Comparison of ENCODE assay signal across 28 mouse cellular contexts in genomic region chr6:34049433-34049832, GRCm38 (mm10). TPM values are rescaled to one million over a fixed set of nuclear protein-coding genes. Genes with fewer than 3 reads are reported as not detected.
DNase-seq lines count a peak whose midpoint lies in the region; ATAC-seq and TF ChIP-seq lines count a peak whose summit lies in the region.
"Had no signal": no experiment of that assay in that cellular context is flagged by ENCODE, and none has a peak within 500 bp of the region (broad histone marks: within the 10 kb centered on the region; RNA-seq: fewer than 3 reads in every experiment).

No protein-coding gene starts in this region.

- H3K4me3 ChIP-seq in forebrain, embryonic 13.5 days: no peak overlapping the region
- H3K4me3 ChIP-seq in forebrain, embryonic 15.5 days: no peak overlapping the region
- H3K4me3 ChIP-seq in midbrain, embryonic 11.5 days (ENCODE audit: low read depth, low read length): no peak overlapping the region
- no peak overlapping the region for H3K4me3 ChIP-seq in midbrain, embryonic 13.5 days (replicated peaks)
- H3K4me3 ChIP-seq in thymus, adult 2 months (ENCODE audit: control insufficient read depth, insufficient read depth, low read length): no peak overlapping the region
- H3K4me3 ChIP-seq in intestine, postnatal 0 days (ENCODE audit: low read depth, low read length): no peak overlapping the region
- H3K4me3 ChIP-seq: embryonic facial prominence, embryonic 13.5 days; gastrocnemius, adult 2 months; heart, embryonic 13.5 days had no signal

- H3K9ac ChIP-seq in forebrain, embryonic 13.5 days: no peak overlapping the region
- H3K9ac ChIP-seq in forebrain, embryonic 15.5 days (replicated peaks): no peak overlapping the region
- no peak overlapping the region for H3K9ac ChIP-seq in midbrain, embryonic 11.5 days (ENCODE audit: low read length)
- H3K9ac ChIP-seq in midbrain, embryonic 13.5 days (replicated peaks): no peak overlapping the region
- no peak overlapping the region for H3K9ac ChIP-seq in intestine, postnatal 0 days (ENCODE audit: low read depth, low read length)
- H3K9ac ChIP-seq: embryonic facial prominence, embryonic 13.5 days; hindbrain, embryonic 14.5 days had no signal

- no peaks in the 10 kb centered on the region for H3K9me3 ChIP-seq in forebrain, embryonic 13.5 days (replicated peaks)
- no peaks in the 10 kb centered on the region for H3K9me3 ChIP-seq in forebrain, embryonic 15.5 days
- no peaks in the 10 kb centered on the region for H3K9me3 ChIP-seq in midbrain, embryonic 11.5 days (ENCODE audit: control insufficient read depth, low read length)
- H3K9me3 ChIP-seq in midbrain, embryonic 13.5 days: no peaks in the 10 kb centered on the region
- H3K9me3 ChIP-seq in intestine, postnatal 0 days (ENCODE audit: control insufficient read depth): no peaks in the 10 kb centered on the region
- H3K9me3 ChIP-seq: embryonic facial prominence, embryonic 13.5 days; heart, embryonic 13.5 days had no signal

- TF ChIP-seq CTCF in brain, embryonic 14.5 days (IDR thresholded peaks at IDR 0.05; ENCODE audit: borderline replicate concordance, extremely low read depth, insufficient read depth, insufficient read length): no peak
- no peak for TF ChIP-seq CTCF in thymus, adult 2 months (IDR thresholded peaks at IDR 0.05; ENCODE audit: borderline replicate concordance, control insufficient read depth, extremely low read depth, insufficient read depth, low read length, poor library complexity)
- no peak for TF ChIP-seq CTCF in intestine, postnatal 0 days (IDR thresholded peaks at IDR 0.05; ENCODE audit: low read depth)

- no peaks in the 10 kb centered on the region for H3K36me3 ChIP-seq in forebrain, embryonic 13.5 days (ENCODE audit: poor library complexity, severe bottlenecking)
- H3K36me3 ChIP-seq in forebrain, embryonic 15.5 days: no peaks in the 10 kb centered on the region
- no peaks in the 10 kb centered on the region for H3K36me3 ChIP-seq in midbrain, embryonic 11.5 days (ENCODE audit: control insufficient read depth, insufficient read depth, low read length)
- H3K36me3 ChIP-seq in midbrain, embryonic 13.5 days: no peaks in the 10 kb centered on the region
- no peaks in the 10 kb centered on the region for H3K36me3 ChIP-seq in thymus, adult 2 months (ENCODE audit: control insufficient read depth, insufficient read depth, low read length)
- H3K36me3 ChIP-seq in intestine, postnatal 0 days (ENCODE audit: control insufficient read depth, insufficient read depth): no peaks in the 10 kb centered on the region
- H3K36me3 ChIP-seq: embryonic facial prominence, embryonic 13.5 days; heart, embryonic 13.5 days had no signal

- H3K4me2 ChIP-seq in forebrain, embryonic 13.5 days: no peak overlapping the region
- no peak overlapping the region for H3K4me2 ChIP-seq in forebrain, embryonic 15.5 days (replicated peaks)
- H3K4me2 ChIP-seq in midbrain, embryonic 11.5 days: no peak overlapping the region
- no peak overlapping the region for H3K4me2 ChIP-seq in midbrain, embryonic 13.5 days (replicated peaks)
- no peak overlapping the region for H3K4me2 ChIP-seq in intestine, postnatal 0 days (replicated peaks; ENCODE audit: low read depth)
- H3K4me2 ChIP-seq: embryonic facial prominence, embryonic 13.5 days; hindbrain, embryonic 14.5 days had no signal

- no peak for TF ChIP-seq POLR2A in brain, embryonic 14.5 days (IDR thresholded peaks at IDR 0.05; ENCODE audit: borderline replicate concordance, extremely low read depth, insufficient read depth, insufficient read length, poor library complexity, severe bottlenecking)
- TF ChIP-seq POLR2A in thymus, adult 2 months (IDR thresholded peaks at IDR 0.05; ENCODE audit: control insufficient read depth, extremely low read depth, insufficient read depth, low read length, poor library complexity): no peak

- no peak overlapping the region for H3K27ac ChIP-seq in forebrain, embryonic 13.5 days
- H3K27ac ChIP-seq in forebrain, embryonic 15.5 days (replicated peaks): no peak overlapping the region
- no peak overlapping the region for H3K27ac ChIP-seq in midbrain, embryonic 11.5 days (ENCODE audit: low read depth, low read length)
- no peak overlapping the region for H3K27ac ChIP-seq in midbrain, embryonic 13.5 days
- no peak overlapping the region for H3K27ac ChIP-seq in thymus, adult 2 months (ENCODE audit: control insufficient read depth, insufficient read depth, low read length)
- no peak overlapping the region for H3K27ac ChIP-seq in intestine, postnatal 0 days (ENCODE audit: low read depth, low read length)
- H3K27ac ChIP-seq: embryonic facial prominence, embryonic 13.5 days; gastrocnemius, adult 2 months; hindbrain, embryonic 14.5 days; hindbrain, postnatal 0 days had no signal

- DNase-seq in midbrain, embryonic 11.5 days (ENCODE audit: low spot score, missing footprints): peak; percentile 47
- DNase-seq in brain, embryonic 14.5 days (ENCODE audit: low read depth): peak; percentile 64
- DNase-seq in retina, postnatal 1 day: peak; percentile 50
- no peak for DNase-seq in thymus, adult 2 months
- DNase-seq: adrenal gland, adult 8-10 months; adrenal gland, postnatal 25 days; cerebellum, adult 11 months; cerebellum, adult 2 months; cerebellum, adult 9-11 months; cerebellum, postnatal 25 days; gastrocnemius, adult 2 months; gastrocnemius, postnatal 14 days; heart, adult 11 months; heart, postnatal 14 days; heart, postnatal 4 days had no signal

- peaks cover 12% of the 10 kb centered on the region for H3K4me1 ChIP-seq in forebrain, embryonic 13.5 days
- peaks cover 10% of the 10 kb centered on the region for H3K4me1 ChIP-seq in forebrain, embryonic 15.5 days
- H3K4me1 ChIP-seq in midbrain, embryonic 11.5 days (ENCODE audit: control insufficient read depth, insufficient read depth, low read length): peaks cover 2% of the 10 kb centered on the region; the same call in 1 of the 2 replicates
- peaks cover 12% of the 10 kb centered on the region; the same call in 1 of the 2 replicates for H3K4me1 ChIP-seq in midbrain, embryonic 13.5 days (replicated peaks)
- peaks cover 22% of the 10 kb centered on the region for H3K4me1 ChIP-seq in thymus, adult 2 months (replicated peaks; ENCODE audit: control insufficient read depth, insufficient read depth, low read length)
- no peaks in the 10 kb centered on the region for H3K4me1 ChIP-seq in intestine, postnatal 0 days (replicated peaks; ENCODE audit: control insufficient read depth, insufficient read depth, low read length)

- H3K27me3 ChIP-seq in forebrain, embryonic 13.5 days: no peaks in the 10 kb centered on the region; the same call in 1 of the 2 replicates
- no peaks in the 10 kb centered on the region for H3K27me3 ChIP-seq in forebrain, embryonic 15.5 days
- no peaks in the 10 kb centered on the region for H3K27me3 ChIP-seq in midbrain, embryonic 11.5 days (ENCODE audit: control insufficient read depth, insufficient read depth, low read length)
- no peaks in the 10 kb centered on the region for H3K27me3 ChIP-seq in midbrain, embryonic 13.5 days
- H3K27me3 ChIP-seq in thymus, adult 2 months (ENCODE audit: control insufficient read depth, insufficient read depth, low read length): no peaks in the 10 kb centered on the region
- no peaks in the 10 kb centered on the region for H3K27me3 ChIP-seq in intestine, postnatal 0 days (replicated peaks; ENCODE audit: control insufficient read depth, insufficient read depth, low read length)
- H3K27me3 ChIP-seq: embryonic facial prominence, embryonic 13.5 days; heart, embryonic 13.5 days had no signal

- peak; percentile 27; the same call in 1 of the 2 replicates for ATAC-seq in forebrain, embryonic 13.5 days
- ATAC-seq in forebrain, embryonic 15.5 days (replicated peaks): no peak
- ATAC-seq in midbrain, embryonic 11.5 days (ENCODE audit: low FRiP score): no peak
- no peak for ATAC-seq in midbrain, embryonic 13.5 days
- no peak for ATAC-seq in intestine, postnatal 0 days
- ATAC-seq: activated CD4-positive, CD25-positive, alpha-beta regulatory T cell, adult 4 months; CD4-positive, CD25-positive, alpha-beta regulatory T cell, adult 4 months; forebrain, embryonic 16.5 days; hindbrain, postnatal 0 days; inflammation-experienced regulatory T-cells, adult 6 months; intestine, embryonic 16.5 days had no signal

- 47% methylated on average over 2 of the region's 2 CpGs for WGBS in forebrain, embryonic 13.5 days
- 42% methylated on average over 2 of the region's 2 CpGs for WGBS in forebrain, embryonic 15.5 days
- 63% methylated on average over 2 of the region's 2 CpGs for WGBS in midbrain, embryonic 11.5 days
- WGBS in midbrain, embryonic 13.5 days: 42% methylated on average over 2 of the region's 2 CpGs
- 93% methylated on average over 2 of the region's 2 CpGs for WGBS in thymus, adult 2 months
- WGBS in intestine, postnatal 0 days: 77% methylated on average over 2 of the region's 2 CpGs

RNA-seq across cellular contexts. Expression of gene Lrguk, which starts 20.2 kb away (rescaled TPM):
- 0.56 and 0.94 TPM in 2 replicates for polyA plus RNA-seq in forebrain, embryonic 13.5 days (2015; fragmentation: Nextera tagmentation; extraction: Ambion mirVana)
- polyA plus RNA-seq in forebrain, embryonic 15.5 days (2015; fragmentation: Nextera tagmentation; extraction: Ambion mirVana): 0.98 and 1.2 TPM in 2 replicates
- polyA plus RNA-seq in midbrain, embryonic 11.5 days (2014; fragmentation: Nextera tagmentation; extraction: Ambion mirVana): 0.78 and 1.7 TPM in 2 replicates
- polyA plus RNA-seq in midbrain, embryonic 13.5 days (2015; fragmentation: Nextera tagmentation; extraction: Ambion mirVana): 0.35 and 0.52 TPM in 2 replicates
- polyA plus RNA-seq in brain, embryonic 14.5 days (2012; rRNA removed): 0.61 and 0.88 TPM in 2 replicates
- polyA plus RNA-seq in thymus, adult 2 months (2012; rRNA removed): 0.23 and 0.31 TPM in 2 replicates
- polyA plus RNA-seq in intestine, postnatal 0 days (2015; fragmentation: Nextera tagmentation; extraction: Ambion mirVana): 0.16 and 0.47 TPM in 2 replicates
- polyA plus RNA-seq: activated CD4-positive, CD25-positive, alpha-beta regulatory T cell, adult 4 months; CD4-positive, CD25-positive, alpha-beta regulatory T cell, adult 4 months; inflammation-experienced regulatory T-cells, adult 6 months had no signal
